Mouse (Mus musculus) MEL-GATA-1-ER (cell line): ENCODE results near the gene Mknk2.
A peak's percentile ranks its signal among the peaks of the same experiment; 100 is the strongest.

Experiments used
- DNase-seq: peaks from one replicate; pipeline ENCODE4 v3.0.0-alpha.2; 2012; ENCODE audit warnings: low read depth; ENCODE audit errors: extremely low read depth

The Mknk2 gene

GRCm38 (mm10) chr10:80670531-80670930, 7.4 kb downstream of the Mknk2 start:
- DNase-seq = no peak

- DNase-seq = no peak
Observed at GRCm38 (mm10) chr10:80669737-80670485, 8.0 kb downstream of the Mknk2 start.

GRCm38 (mm10) chr10:80669018-80669417, 8.9 kb downstream of the Mknk2 start:
- DNase-seq = no peak

GRCm38 (mm10) chr10:80668614-80669013, 9.3 kb downstream of the Mknk2 start:
- no peak for DNase-seq

- DNase-seq = no peak
Observed at GRCm38 (mm10) chr10:80666837-80667412, 11.0 kb downstream of the Mknk2 start.

GRCm38 (mm10) chr10:80665981-80666733, 11.8 kb downstream of the Mknk2 start:
- DNase-seq = no peak

DNA sequence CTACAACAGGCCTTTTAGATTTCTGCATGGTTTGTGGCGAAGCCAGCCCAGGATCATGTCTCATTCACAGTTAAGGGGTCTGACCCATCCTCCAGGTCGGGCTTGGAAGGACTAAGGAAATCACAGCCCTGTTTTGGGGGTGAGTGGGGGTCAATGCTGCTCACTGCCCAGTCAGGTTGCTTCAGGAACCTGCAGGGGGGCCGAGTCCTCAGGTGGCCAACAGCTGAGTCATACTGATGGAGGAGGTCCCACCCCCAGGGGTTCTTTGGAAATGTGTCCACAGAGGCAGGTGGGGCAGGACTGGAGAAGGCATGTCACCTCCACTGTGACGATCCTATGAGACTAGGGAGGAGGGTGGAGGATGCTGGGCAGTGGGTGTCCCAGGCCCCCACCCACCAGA, 12.5 kb downstream of the Mknk2 start:
- no peak for DNase-seq

DNA sequence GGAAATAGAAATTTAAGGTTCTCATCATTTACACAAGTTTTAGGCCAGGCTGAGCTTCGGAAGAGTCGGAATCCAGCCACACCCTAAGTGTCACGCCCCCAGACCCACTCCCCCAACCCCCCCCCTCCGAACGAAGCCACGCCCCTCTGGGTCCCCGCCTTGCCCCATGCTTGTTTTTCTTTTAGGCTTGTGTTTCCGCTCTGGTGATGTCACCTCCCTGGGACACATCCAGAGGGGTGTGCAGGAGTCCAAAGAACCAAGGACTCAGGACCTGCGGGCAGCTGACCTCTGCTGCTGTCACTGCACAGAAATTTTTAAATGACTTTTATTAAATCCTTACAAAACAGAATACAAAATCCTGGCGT, 12.9 kb downstream of the Mknk2 start:
- no peak for DNase-seq

DNA sequence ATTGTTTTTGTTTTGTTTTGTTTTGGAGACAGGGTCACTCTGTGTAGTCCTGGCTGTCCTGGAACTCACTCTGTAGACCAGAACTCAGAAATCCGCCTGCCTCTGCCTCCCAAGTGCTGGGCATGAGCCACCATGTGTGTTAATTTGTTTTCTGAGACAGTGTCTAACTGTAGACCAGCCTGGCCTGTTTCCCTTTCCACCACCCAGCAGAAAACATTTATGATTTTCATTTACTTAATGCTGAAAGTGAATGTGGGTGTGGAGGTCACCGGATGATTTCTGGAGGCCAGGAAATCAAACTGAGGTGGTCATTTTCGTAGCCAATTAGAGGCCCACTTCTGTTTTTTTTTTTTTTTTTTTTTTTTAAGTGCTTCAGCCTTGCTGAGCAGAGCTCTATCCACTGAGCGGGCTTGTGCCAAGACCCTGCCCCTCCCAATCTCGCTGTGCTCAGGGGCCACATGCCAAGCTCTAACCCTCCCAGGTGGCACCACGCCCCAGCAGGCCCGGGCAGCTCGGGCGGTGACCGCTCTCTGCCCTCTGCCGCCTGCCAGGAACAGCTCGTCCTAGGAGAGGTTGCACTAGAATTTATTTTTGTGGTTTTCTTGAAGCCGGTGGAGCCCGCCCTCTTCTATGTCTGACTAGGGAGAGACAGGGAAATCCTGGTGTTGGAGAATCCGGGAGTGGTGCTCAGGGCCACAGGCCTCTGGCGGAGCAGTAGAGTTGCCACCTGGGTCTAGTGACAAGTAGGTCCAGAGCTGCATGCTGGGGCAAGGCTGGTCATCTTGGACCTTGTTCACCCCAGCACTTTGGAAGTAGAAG, 13.5 kb downstream of the Mknk2 start:
- DNase-seq = no peak

DNA sequence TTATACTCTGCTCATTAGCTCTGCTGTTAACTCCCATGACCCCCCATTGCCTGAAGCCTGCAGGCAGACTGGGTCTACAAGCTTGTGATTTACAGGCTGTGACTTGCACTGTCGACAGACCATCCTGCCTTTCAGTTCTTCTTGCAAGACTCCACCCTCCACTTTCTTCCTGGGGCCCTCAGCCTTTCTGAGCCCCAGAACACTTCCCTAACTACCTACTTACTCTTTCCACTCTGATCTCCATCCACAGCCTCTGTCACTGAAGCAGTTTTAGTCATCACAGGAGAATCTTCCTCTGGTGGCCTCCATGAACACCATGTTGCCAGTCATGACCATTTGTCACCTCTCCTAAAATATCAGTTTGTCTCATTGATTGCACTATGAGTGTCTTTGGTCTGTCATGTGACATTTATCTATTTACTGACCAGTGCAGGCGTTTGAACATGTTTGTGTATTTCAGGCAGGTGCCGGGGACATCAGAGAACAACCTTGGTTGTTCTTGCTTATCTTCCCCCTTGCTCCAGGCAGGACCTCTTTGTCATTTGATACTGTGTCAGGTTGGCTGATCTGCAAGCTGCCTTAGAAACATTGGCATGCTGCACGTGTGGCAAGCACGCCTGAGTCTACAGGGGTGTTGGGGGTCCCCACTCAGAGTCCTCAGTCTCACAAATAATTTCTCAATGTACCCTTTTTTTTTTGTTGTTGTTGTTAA, 14.3 kb downstream of the Mknk2 start:
- DNase-seq = no peak

GRCm38 (mm10) chr10:80661149-80661548, 16.8 kb downstream of the Mknk2 start:
- DNase-seq = peak; percentile 33

GRCm38 (mm10) chr10:80659213-80659612, 18.7 kb downstream of the Mknk2 start:
- DNase-seq = peak; percentile 51

- DNase-seq = peak; percentile 83
Observed at GRCm38 (mm10) chr10:80658841-80659202, 19.1 kb downstream of the Mknk2 start.

DNA sequence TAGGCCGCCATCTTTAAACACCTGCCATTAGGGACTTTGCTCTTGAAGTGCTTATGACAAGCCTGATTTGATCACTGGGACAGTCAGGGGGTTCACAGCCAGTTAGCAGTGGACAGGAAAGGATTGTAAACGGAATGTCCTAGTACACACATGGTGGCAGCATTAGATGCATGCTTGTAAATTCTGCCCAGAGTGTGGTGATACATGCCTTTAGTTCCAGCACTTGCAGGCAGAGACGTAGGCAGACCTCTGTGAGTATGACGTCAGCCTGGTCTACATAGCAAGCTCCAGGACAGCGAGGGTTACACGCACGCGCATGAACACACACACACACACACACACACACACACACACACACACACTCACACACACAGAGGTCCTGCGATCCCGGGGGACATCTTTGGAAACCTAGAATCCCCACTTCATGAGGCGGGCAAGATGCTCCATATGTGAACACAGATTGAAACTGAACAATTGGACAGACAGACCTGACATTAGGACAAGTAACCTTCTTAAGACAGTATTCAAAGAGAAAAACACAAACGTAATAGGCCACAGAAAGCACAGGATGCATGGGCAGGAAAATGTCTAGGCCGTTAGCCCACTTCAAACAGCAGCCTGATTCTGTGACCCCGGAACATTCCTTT, 19.6 kb downstream of the Mknk2 start:
- peak; percentile 38 for DNase-seq

- no peak for DNase-seq
Observed at GRCm38 (mm10) chr10:80656863-80657623, 20.9 kb downstream of the Mknk2 start, which contains the start of gene Btbd2. Gene Btbd2 (minus strand): TSS chr10:80657071.

- DNase-seq = peak; percentile 94
Observed at GRCm38 (mm10) chr10:80656130-80656862, 21.6 kb downstream of the Mknk2 start.

DNA sequence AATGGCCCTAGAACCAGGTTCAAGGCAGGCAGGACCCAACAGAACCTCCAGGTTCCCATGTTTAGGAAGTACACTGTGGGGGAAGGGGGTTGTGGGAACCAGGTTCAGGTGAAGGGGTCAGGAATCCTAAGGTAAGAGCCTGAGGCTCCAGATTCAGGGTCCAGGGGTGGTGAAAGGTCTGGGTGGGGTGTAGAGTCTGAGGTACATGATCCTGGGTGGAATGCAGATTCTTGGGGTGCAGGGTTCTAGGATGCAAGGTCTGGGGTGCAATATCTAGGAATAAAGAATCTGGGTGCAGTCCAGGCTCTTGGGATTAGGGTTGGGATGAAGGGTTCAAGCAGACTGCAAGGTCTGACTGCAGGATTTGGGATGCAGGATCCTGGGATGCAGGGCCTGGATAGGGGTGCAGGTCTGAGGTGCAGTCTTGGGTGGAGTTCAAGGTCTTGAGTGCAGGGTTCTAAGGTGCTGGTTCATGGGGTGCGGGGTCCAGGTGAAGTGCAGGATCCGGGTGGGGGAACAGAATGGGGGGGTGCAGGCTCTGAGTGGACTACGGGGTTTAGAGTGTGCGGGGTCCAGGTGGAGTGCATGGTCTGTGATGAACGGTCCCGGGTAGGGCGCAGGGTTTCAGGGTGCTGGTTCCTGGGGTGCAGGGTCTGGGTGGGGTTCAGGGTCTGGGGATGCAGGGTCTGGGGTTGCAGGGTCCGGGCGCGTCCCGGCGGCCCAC, 22.3 kb downstream of the Mknk2 start:
- no peak for DNase-seq

DNA sequence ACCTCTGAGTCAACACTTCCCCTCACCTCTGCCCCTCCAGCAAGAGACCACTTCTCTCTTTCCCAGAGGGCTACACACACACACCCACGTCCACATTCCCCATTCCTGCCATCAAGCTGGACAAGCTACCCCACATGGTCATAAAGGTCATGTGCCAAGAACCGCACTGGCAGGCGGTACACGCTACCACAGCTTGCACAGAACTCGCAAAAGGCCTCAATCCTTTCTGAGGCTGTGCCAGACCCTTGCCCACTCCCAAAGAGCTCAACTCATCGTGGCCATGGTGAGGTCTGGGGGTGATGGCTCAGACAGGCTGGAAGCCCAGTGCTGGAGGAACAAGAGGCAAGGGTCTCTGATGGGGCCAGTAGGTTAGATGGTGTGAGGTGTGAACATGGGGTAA, 23.0 kb downstream of the Mknk2 start:
- no peak for DNase-seq
